Mouse (Mus musculus) left cerebral cortex, postnatal 14 days (tissue): ENCODE results near the gene Sdhc. TPM values are rescaled to one million over a fixed set of nuclear protein-coding genes. Genes with fewer than 3 reads are reported as not detected.
"Not testable (repeated sequence)": the region's sequence is repeated elsewhere in the genome, so short reads cannot be mapped to it uniquely, and the experiment has no call there.

ENCODE experiments used
- DNase-seq, 2 experiments: peaks; one replicate each; pipeline ENCODE4 v3.0.0; 2021 to 2022; ENCODE audit warnings: low spot score in 2 of 2, mixed read lengths in 1 of 2
- intact Hi-C: fragments of 180-260 bp; cut with DNase I; formaldehyde crosslinking; loops from one replicate; pipeline ENCODE4 v1.15.1; 2025
- microRNA-seq, 2 experiments: library from miRNA; unstranded; fragments of <30 nt; microRNA quantifications; one replicate each; pipeline ENCODE4 v1.2.0; 2022
- total RNA-seq, 2 experiments: library from RNA; stranded (reverse); gene quantifications; 2 replicates each; pipeline ENCODE4 v1.2.3; 2021

Gene Sdhc
- total RNA-seq, 2 experiments from 2014 or later: 211 to 216 TPM

GRCm38 (mm10) chr1:171096110-171096964 lies 54.1 kb downstream of the Sdhc start:
- intact Hi-C loops: no loop called here
- DNase-seq: no peak

GRCm38 (mm10) chr1:171094424-171094823 lies 56.0 kb downstream of the Sdhc start:
- intact Hi-C loops: no loop called here

GRCm38 (mm10) chr1:171090761-171091160 lies 59.6 kb downstream of the Sdhc start:
- intact Hi-C loops: no loop called here
- DNase-seq: no peak

More at GRCm38 (mm10) chr1:171094424-171094823, 56.0 kb downstream of the Sdhc start:
- DNase-seq: no peak

GRCm38 (mm10) chr1:171089891-171090290 lies 60.5 kb downstream of the Sdhc start:
- DNase-seq: no peak
- intact Hi-C loops: no loop called here

- intact Hi-C loops, DNase-seq: not testable (repeated sequence)
These were observed 62.0 kb downstream of the Sdhc start for GRCm38 (mm10) chr1:171088237-171088869.

- intact Hi-C loops: no loop called here
- DNase-seq: no peak
These were observed 64.7 kb downstream of the Sdhc start for GRCm38 (mm10) chr1:171085718-171086117.

- DNase-seq, intact Hi-C loops: not testable (repeated sequence)
These were observed 68.7 kb downstream of the Sdhc start for GRCm38 (mm10) chr1:171081512-171082231.

GRCm38 (mm10) chr1:171079825-171080224 lies 70.6 kb downstream of the Sdhc start:
- intact Hi-C loops, DNase-seq: not testable (repeated sequence)

GRCm38 (mm10) chr1:171079345-171079744 lies 71.1 kb downstream of the Sdhc start:
- intact Hi-C loops, DNase-seq: not testable (repeated sequence)

- DNase-seq, intact Hi-C loops: not testable (repeated sequence)
These were observed 72.0 kb downstream of the Sdhc start for GRCm38 (mm10) chr1:171078419-171078818.

- intact Hi-C loops: not testable (repeated sequence)
- DNase-seq: peak in 1 of 2 experiments; percentile 28
These were observed 72.4 kb downstream of the Sdhc start for GRCm38 (mm10) chr1:171077955-171078354.

- DNase-seq, intact Hi-C loops: not testable (repeated sequence)
These were observed 73.2 kb downstream of the Sdhc start for GRCm38 (mm10) chr1:171077192-171077591.

Small RNAs within 50 kb of the gene (microRNA-seq; reads per million reads assigned to microRNA genes)
- 0 reads per million in 2 experiments for gene Gm27844

Other genes starting within 250 kb of the Sdhc start
- under 1 TPM in 1 of 2 experiments, not detected in 1; 0.53 TPM for gene Fcrlb, start 237.7 kb downstream of the Sdhc start, total RNA-seq
- not detected for gene Fcrla, start 223.0 kb downstream of the Sdhc start, total RNA-seq
- gene Fcgr2b, start 174.1 kb downstream of the Sdhc start, total RNA-seq: 1 to 10 TPM; 4.6 to 5.2 TPM
- gene Fcgr4, start 131.7 kb downstream of the Sdhc start, total RNA-seq: not detected
- gene Fcgr3, start 85.7 kb downstream of the Sdhc start, total RNA-seq: 10 to 100 TPM; 10.3 to 10.8 TPM
- gene Cfap126, start 36.7 kb downstream of the Sdhc start, total RNA-seq: under 1 TPM; 0.62 to 0.74 TPM
- not detected for gene Mpz, start 108 bp upstream of the Sdhc start, total RNA-seq
- 10 to 100 TPM; 47.4 to 67.2 TPM for gene Pcp4l1, start 45.7 kb upstream of the Sdhc start, total RNA-seq
- not detected for gene Nr1i3, start 63.4 kb upstream of the Sdhc start, total RNA-seq
- gene Tomm40l, start 71.9 kb upstream of the Sdhc start, total RNA-seq: 10 to 100 TPM; 69.6 to 72.1 TPM
- 1 to 10 TPM; 1.6 to 4.9 TPM for gene Apoa2, start 74.5 kb upstream of the Sdhc start, total RNA-seq
- gene Fcer1g, start 83.8 kb upstream of the Sdhc start, total RNA-seq: 10 to 100 TPM; 11.1 to 16.0 TPM
- 10 to 100 TPM; 11.1 to 17.0 TPM for gene Adamts4, start 99.8 kb upstream of the Sdhc start, total RNA-seq
- 100 to 1,000 TPM; 265 to 285 TPM for gene Ndufs2, start 100.8 kb upstream of the Sdhc start, total RNA-seq
- gene B4galt3, start 119.7 kb upstream of the Sdhc start, total RNA-seq: 10 to 100 TPM; 59.8 to 61.3 TPM
- gene Ppox, start 130.6 kb upstream of the Sdhc start, total RNA-seq: 10 to 100 TPM; 20.5 to 23.9 TPM
- gene Usp21, start 137.4 kb upstream of the Sdhc start, total RNA-seq: 10 to 100 TPM; 54.1 to 58.0 TPM
- 100 to 1,000 TPM; 106 to 113 TPM for gene Ufc1, start 144.4 kb upstream of the Sdhc start, total RNA-seq
- gene Dedd, start 178.5 kb upstream of the Sdhc start, total RNA-seq: 10 to 100 TPM; 35.9 to 38.1 TPM
- 10 to 100 TPM; 41.0 to 44.4 TPM for gene Nit1, start 195.0 kb upstream of the Sdhc start, total RNA-seq
- gene Pfdn2, start 195.1 kb upstream of the Sdhc start, total RNA-seq: 100 to 1,000 TPM in 1 of 2 experiments, 10 to 100 TPM in 1; 99.0 to 109 TPM
- 1 to 10 TPM; 4.7 to 7.2 TPM for gene Klhdc9, start 210.2 kb upstream of the Sdhc start, total RNA-seq
- gene Nectin4, start 219.5 kb upstream of the Sdhc start, total RNA-seq: 1 to 10 TPM; 1.0 to 1.4 TPM
- gene Arhgap30, start 238.4 kb upstream of the Sdhc start, total RNA-seq: 1 to 10 TPM; 1.8 to 1.9 TPM